ENCODE assay signal across 14 mouse cellular contexts in genomic region chr11:117169801-117170565, GRCm38 (mm10). TPM values are rescaled to one million over a fixed set of nuclear protein-coding genes. Genes with fewer than 3 reads are reported as not detected.
A peak's percentile ranks its signal among the peaks of the same experiment; 100 is the strongest.
DNase-seq lines count a peak whose midpoint lies in the region; ATAC-seq lines count a peak whose summit lies in the region.
"Had no signal": no experiment of that assay in that cellular context is flagged by ENCODE, and none has a peak within 500 bp of the region (broad histone marks: within the 10 kb centered on the region; RNA-seq: fewer than 3 reads in every experiment).

No protein-coding gene starts in this region.

- no peak overlapping the region for H3K4me3 ChIP-seq in hindbrain, embryonic 14.5 days (replicated peaks; ENCODE audit: low read length)
- no peak overlapping the region for H3K4me3 ChIP-seq in hindbrain, embryonic 10.5 days
- H3K4me3 ChIP-seq: kidney, embryonic 15.5 days; neural tube, embryonic 13.5 days had no signal

- WGBS in hindbrain, embryonic 14.5 days = 70% methylated on average over 19 of the region's 19 CpGs
- 94% methylated on average over 19 of the region's 19 CpGs for WGBS in hindbrain, embryonic 10.5 days

- H3K27ac ChIP-seq in hindbrain, embryonic 14.5 days = peak overlapping the region; percentile 26; the same call in 1 of the 2 replicates
- H3K27ac ChIP-seq in hindbrain, embryonic 10.5 days = no peak overlapping the region
- H3K27ac ChIP-seq: kidney, embryonic 15.5 days; neural tube, embryonic 13.5 days had no signal

- no peaks in the 10 kb centered on the region for H3K27me3 ChIP-seq in hindbrain, embryonic 14.5 days (ENCODE audit: control insufficient read depth, insufficient read depth, low read length)
- H3K27me3 ChIP-seq in hindbrain, embryonic 10.5 days (ENCODE audit: insufficient read depth, poor library complexity, severe bottlenecking) = no peaks in the 10 kb centered on the region
- H3K27me3 ChIP-seq: kidney, embryonic 15.5 days; neural tube, embryonic 13.5 days had no signal

- ATAC-seq in hindbrain, embryonic 14.5 days (ENCODE audit: low FRiP score) = no peak

- H3K4me1 ChIP-seq in hindbrain, embryonic 14.5 days (replicated peaks; ENCODE audit: control insufficient read depth, insufficient read depth, low read length) = peaks cover 15% of the 10 kb centered on the region
- H3K4me1 ChIP-seq in hindbrain, embryonic 10.5 days (replicated peaks) = peaks cover 20% of the 10 kb centered on the region

- H3K4me2 ChIP-seq in hindbrain, embryonic 14.5 days (replicated peaks) = no peak overlapping the region
- H3K4me2 ChIP-seq: kidney, embryonic 15.5 days; lung, embryonic 14.5 days; neural tube, embryonic 13.5 days had no signal

- H3K9ac ChIP-seq in hindbrain, embryonic 14.5 days = no peak overlapping the region
- H3K9ac ChIP-seq: kidney, embryonic 15.5 days; lung, embryonic 14.5 days; neural tube, embryonic 13.5 days had no signal

- H3K9me3 ChIP-seq in hindbrain, embryonic 14.5 days (ENCODE audit: control insufficient read depth, low read length) = no peaks in the 10 kb centered on the region
- H3K9me3 ChIP-seq in hindbrain, embryonic 10.5 days = 0 out of 2 replicates have a peak, but pooled peaks cover 3% of the 10 kb centered on the region
- H3K9me3 ChIP-seq: kidney, embryonic 15.5 days; neural tube, embryonic 13.5 days had no signal

- peak; percentile 77 for DNase-seq in adrenal gland, adult 2 months
- DNase-seq in adrenal gland, postnatal 4 days (ENCODE audit: low spot score in 2 of 2) = no peak
- DNase-seq in hindbrain, embryonic 14.5 days (ENCODE audit: low spot score) = no peak
- DNase-seq in hindbrain, embryonic 10.5 days (ENCODE audit: low spot score) = no peak
- DNase-seq in right cerebral cortex, postnatal 14 days = peak; percentile 25
- no peak for DNase-seq in right cerebral cortex, postnatal 4 days
- peak; percentile 88 for DNase-seq in telencephalon, adult 2 months (ENCODE audit: low read depth, low spot score)
- DNase-seq in kidney, adult 11 months = no peak
- DNase-seq: liver; lung, embryonic 14.5 days; right cerebral cortex, adult 18-20 months; thymus, postnatal 14 days had no signal

- no peaks in the 10 kb centered on the region for H3K36me3 ChIP-seq in hindbrain, embryonic 14.5 days (replicated peaks; ENCODE audit: control insufficient read depth, insufficient read depth)
- no peaks in the 10 kb centered on the region for H3K36me3 ChIP-seq in hindbrain, embryonic 10.5 days
- H3K36me3 ChIP-seq: kidney, embryonic 15.5 days; neural tube, embryonic 13.5 days had no signal

RNA-seq across cellular contexts. Expression of gene Sept9, which starts 29.5 kb away (rescaled TPM):
- 100 to 1,000 TPM; 143 to 149 TPM for total RNA-seq in adrenal gland, adult 2 months (2021)
- polyA plus RNA-seq in adrenal gland, adult 2 months (2012; rRNA removed) = 46.5 and 53.7 TPM in 2 replicates
- 100 to 1,000 TPM; 158 to 171 TPM for total RNA-seq in adrenal gland, postnatal 4 days (2021)
- polyA plus RNA-seq in hindbrain, embryonic 14.5 days (2014; fragmentation: Nextera tagmentation; extraction: Ambion mirVana) = 96.5 and 96.9 TPM in 2 replicates
- polyA plus RNA-seq in hindbrain, embryonic 10.5 days (2016; fragmentation: Nextera tagmentation; extraction: Ambion mirVana) = 186 and 206 TPM in 2 replicates

RNA-seq across cellular contexts. Expression of gene Sec14l1, which starts 55.0 kb away (rescaled TPM):
- total RNA-seq in adrenal gland, adult 2 months (2021) = 100 to 1,000 TPM; 117 to 175 TPM
- polyA plus RNA-seq in adrenal gland, adult 2 months (2012; rRNA removed) = 140 and 161 TPM in 2 replicates
- 100 to 1,000 TPM; 171 to 174 TPM for total RNA-seq in adrenal gland, postnatal 4 days (2021)
- 41.2 and 41.9 TPM in 2 replicates for polyA plus RNA-seq in hindbrain, embryonic 14.5 days (2014; fragmentation: Nextera tagmentation; extraction: Ambion mirVana)
- 57.0 and 58.2 TPM in 2 replicates for polyA plus RNA-seq in hindbrain, embryonic 10.5 days (2016; fragmentation: Nextera tagmentation; extraction: Ambion mirVana)

Comparison
In these comparisons a context has a peak if more than half of its experiments do, and no peak if none do; other contexts are left out.
1. DNase-seq: peak in adrenal gland, adult 2 months (single experiment), right cerebral cortex, postnatal 14 days (single experiment) and telencephalon, adult 2 months (single experiment); none in adrenal gland, postnatal 4 days (0 of 2), hindbrain, embryonic 14.5 days (single experiment), hindbrain, embryonic 10.5 days (single experiment), right cerebral cortex, postnatal 4 days (single experiment) and kidney, adult 11 months (single experiment).